Mouse (Mus musculus) hindbrain, embryonic 13.5 days (tissue): Measurements from ENCODE around the gene BC049762. TPM values are rescaled to one million over a fixed set of nuclear protein-coding genes. Genes with fewer than 3 reads are reported as not detected.

Experiments used
- ATAC-seq: fragments of 200-750 bp; cut with Nextera tagmentation; 2 replicates; pipeline ENCODE4 v1.8.0; 2017; ENCODE audit warnings: moderate TSS enrichment; ENCODE audit not compliant: low FRiP score
- H3K27ac ChIP-seq: fragments of 300-500 bp; sonication (generic); 2 replicates; pipeline ENCODE4 v1.5.1; 2015; ENCODE audit warnings: inconsistent platforms, mild to moderate bottlenecking, moderate library complexity
- H3K27me3 ChIP-seq: fragments of 300-500 bp; sonication (generic); 2 replicates; pipeline ENCODE4 v1.6.1; 2015; ENCODE audit warnings: mild to moderate bottlenecking, inconsistent platforms
- H3K36me3 ChIP-seq: fragments of 300-500 bp; sonication (generic); 2 replicates; pipeline ENCODE4 v1.6.1; 2015; ENCODE audit warnings: mild to moderate bottlenecking, inconsistent platforms
- H3K4me1 ChIP-seq: fragments of 300-500 bp; sonication (generic); replicated peaks from 2 replicates; pipeline ENCODE4 v1.6.1; 2015; ENCODE audit warnings: inconsistent platforms
- H3K4me2 ChIP-seq: fragments of 300-500 bp; sonication (generic); 2 replicates; pipeline ENCODE4 v1.6.1; 2015; ENCODE audit warnings: inconsistent platforms, mild to moderate bottlenecking, moderate library complexity
- H3K4me3 ChIP-seq: fragments of 300-500 bp; sonication (generic); 2 replicates; pipeline ENCODE4 v1.5.1; 2015; ENCODE audit warnings: mild to moderate bottlenecking, inconsistent platforms
- H3K9ac ChIP-seq: fragments of 300-500 bp; sonication (generic); 2 replicates; pipeline ENCODE4 v1.6.1; 2015; ENCODE audit warnings: mild to moderate bottlenecking, inconsistent platforms
- H3K9me3 ChIP-seq: fragments of 300-500 bp; sonication (generic); 2 replicates; pipeline ENCODE4 v1.6.1; 2016; ENCODE audit warnings: inconsistent platforms
- WGBS: fragments of 180-500 bp; shearing (Covaris S2); methylation state at CpG from one replicate; pipeline ENCODE4 v1.1.7; 2015; 5-methylcytosine and 5-hydroxymethylcytosine counted together
- polyA plus RNA-seq: library from polyadenylated mRNA; unstranded; fragments of >200 nt; fragmentation: Nextera tagmentation; extraction: Ambion mirVana; gene quantifications from 2 replicates; pipeline ENCODE4 v1.2.1, GENCODE M21; 2015

BC049762 gene
- 0.26 and 0.27 TPM in 2 replicates for polyA plus RNA-seq

DNA sequence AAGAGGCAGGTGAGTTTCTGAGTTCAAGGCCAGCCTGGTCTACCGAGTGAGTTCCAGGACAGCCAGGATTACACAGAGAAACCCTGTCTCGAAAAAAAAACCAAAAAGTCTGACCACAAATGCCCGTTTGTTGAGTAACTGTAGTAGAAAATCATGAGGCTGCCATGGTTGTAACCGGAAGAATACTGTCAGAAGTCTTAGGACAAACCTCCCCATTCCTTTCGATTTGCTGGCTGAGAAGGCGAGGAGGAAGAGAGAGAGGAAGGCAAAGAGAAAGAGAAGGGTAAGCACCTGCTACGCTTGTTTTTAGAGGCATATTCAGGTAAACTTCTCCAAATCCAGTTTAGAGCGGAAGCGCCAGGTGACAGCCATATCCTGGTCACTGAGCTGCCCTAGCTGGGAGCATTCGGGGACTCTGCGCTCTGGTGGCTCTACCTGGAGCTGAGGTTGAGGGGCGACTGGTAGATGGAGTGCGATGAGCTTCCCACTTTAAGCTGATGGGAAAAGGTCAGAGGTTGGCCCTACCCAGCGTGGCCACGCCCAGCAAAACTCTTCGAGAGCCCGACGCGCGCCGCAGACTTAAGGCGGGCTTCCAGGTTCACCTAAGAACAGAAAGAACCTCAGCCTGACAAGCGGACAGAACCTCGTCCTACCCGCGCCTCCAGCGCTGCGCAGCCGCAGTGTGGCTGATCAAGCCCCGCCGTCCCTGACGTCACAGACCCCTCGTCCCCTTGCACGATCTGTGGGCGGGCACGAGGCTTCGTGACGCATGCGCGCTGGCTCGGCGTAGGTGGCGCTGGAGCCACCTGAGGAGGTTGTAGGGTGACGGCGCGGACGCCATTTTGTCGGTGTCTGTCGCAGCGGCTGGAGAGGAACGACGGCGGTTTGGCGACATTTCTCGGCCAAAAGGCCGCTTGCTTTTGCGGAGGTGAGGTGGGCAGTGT is at the start of gene BC049762:
Gene BC049762, minus strand, starts transcription at position 705 of the 944 bp plus-strand sequence.
- H3K4me2 ChIP-seq, result peak within 1 kb of the TSS; percentile 76
- WGBS, result 11% methylated on average over 57 of the region's 57 CpGs
- ATAC-seq, result peak; percentile 99

DNA sequence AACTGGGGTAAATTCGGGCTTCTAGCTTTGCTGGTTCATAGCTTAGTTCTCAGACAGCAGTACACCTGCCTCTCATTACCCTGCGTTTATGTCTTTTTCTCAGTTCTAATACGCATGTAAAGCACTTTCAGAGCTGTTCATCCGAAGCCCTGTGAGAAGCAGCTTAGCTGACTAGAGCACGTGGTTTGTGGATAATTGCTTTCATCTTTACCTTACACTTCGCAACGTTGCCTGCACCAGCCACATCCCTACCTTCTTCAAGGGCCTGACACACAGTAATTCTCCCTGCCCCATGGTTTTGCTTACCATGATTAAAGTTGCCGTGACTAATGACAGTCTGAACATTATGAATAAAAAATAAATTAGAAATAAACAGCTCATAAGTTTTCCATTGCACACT is 49.0 kb upstream of the BC049762 start:
- 79% methylated on average over 8 of the region's 8 CpGs for WGBS
- no peaks in the 10 kb centered on the region for H3K9me3 ChIP-seq
- ATAC-seq, result no peak
- no peak overlapping the region for H3K9ac ChIP-seq
- H3K27ac ChIP-seq, result no peak overlapping the region
- no peak overlapping the region for H3K4me3 ChIP-seq
- no peaks in the 10 kb centered on the region for H3K36me3 ChIP-seq
- no peak overlapping the region for H3K4me2 ChIP-seq
- no peaks in the 10 kb centered on the region for H3K4me1 ChIP-seq
- no peaks in the 10 kb centered on the region for H3K27me3 ChIP-seq

More for the DNA sequence above, at the start of gene BC049762:
- peak within 1 kb of the TSS; percentile 95 for H3K4me3 ChIP-seq
- H3K9me3 ChIP-seq, result no peaks in the 10 kb centered on the region
- H3K27ac ChIP-seq, result peak within 1 kb of the TSS; percentile 97
- 0 out of 2 replicates have a peak, but pooled peaks cover 8% of the 10 kb centered on the region for H3K36me3 ChIP-seq
- peaks cover 36% of the 10 kb centered on the region for H3K4me1 ChIP-seq
- no peaks in the 10 kb centered on the region for H3K27me3 ChIP-seq
- peak within 1 kb of the TSS; percentile 99 for H3K9ac ChIP-seq

DNA sequence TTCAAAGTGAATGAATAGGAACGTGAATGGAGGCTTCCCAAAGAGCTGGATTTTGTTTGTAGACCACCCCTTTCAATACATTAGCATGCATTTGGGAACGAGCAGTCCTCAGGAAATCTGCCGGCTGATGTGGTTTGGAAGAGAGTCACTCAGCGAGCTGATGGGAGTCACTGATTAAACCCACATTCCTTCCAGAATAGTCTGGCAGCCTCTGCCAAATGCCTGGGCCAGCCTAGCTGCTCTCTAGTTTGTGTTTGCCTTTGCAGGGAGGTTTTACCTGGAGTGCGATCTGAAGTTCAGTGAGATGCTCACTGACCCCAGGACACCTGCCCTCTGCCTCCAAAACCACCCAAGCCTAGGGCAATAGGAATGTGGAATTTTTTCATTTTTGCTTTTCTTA is 45.5 kb upstream of the BC049762 start:
- Histone ChIP-seq H3K4me3 (no peak overlapping the region), H3K9me3 (no peaks in the 10 kb centered on the region), H3K4me1 (no peaks in the 10 kb centered on the region; the same call in 1 of the 2 replicates), H3K36me3 (no peaks in the 10 kb centered on the region), H3K9ac (no peak overlapping the region), H3K4me2 (no peak overlapping the region), H3K27me3 (no peaks in the 10 kb centered on the region), H3K27ac (no peak overlapping the region)
- no peak for ATAC-seq
- WGBS, result 60% methylated on average over 5 of the region's 5 CpGs

DNA sequence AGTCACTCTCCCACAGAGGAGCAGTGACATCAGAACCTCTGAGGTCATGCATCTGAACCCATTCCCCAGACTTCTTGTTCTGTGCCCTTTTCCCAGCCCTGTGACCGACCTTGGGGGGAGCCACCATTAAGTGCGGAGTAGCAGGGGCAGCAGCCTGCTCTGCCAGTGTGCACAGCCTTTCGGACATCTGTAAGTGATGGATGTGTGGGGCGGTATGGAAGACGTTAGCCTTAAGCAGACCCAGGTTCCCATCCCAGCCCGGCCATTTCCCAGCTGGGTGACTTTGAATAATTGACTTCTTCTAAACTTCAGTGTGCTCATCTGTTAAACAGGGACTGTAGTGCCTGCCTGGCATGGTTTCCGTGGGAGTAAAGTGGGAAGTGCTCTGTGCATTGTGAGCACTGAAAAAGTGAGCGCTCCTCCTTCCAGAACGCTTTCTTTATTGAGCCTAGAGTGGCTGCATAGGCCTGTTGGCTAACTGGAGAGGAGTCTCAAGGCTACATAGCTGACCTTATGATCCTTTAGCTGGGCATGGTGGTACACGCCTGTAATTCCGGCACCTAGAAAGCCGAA is 41.2 kb upstream of the BC049762 start:
- Histone ChIP-seq H3K9me3 (no peaks in the 10 kb centered on the region), H3K27ac (no peak overlapping the region), H3K4me1 (no peaks in the 10 kb centered on the region; the same call in 1 of the 2 replicates), H3K4me2 (no peak overlapping the region), H3K27me3 (no peaks in the 10 kb centered on the region), H3K9ac (no peak overlapping the region), H3K4me3 (no peak overlapping the region), H3K36me3 (no peaks in the 10 kb centered on the region)
- no peak for ATAC-seq
- WGBS, result 62% methylated on average over 12 of the region's 12 CpGs

DNA sequence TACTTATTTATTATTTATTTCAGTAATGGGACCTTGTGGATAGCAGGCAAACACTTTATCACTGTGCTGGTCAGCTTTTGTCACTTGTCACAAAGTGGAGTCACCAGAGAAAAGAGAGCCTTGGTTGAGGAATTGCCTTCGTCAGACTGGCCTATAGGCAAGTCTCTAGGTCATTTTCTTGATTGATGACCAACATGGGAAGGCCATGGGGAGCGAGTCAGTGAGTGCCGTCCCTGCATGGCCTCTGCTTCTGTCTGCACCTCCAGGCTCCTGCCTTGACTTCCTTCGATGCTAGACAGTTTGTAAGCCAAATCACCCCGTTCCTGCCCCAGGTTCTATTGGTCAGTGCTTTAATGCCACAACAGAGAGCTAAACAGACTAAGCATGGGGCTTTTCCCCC is 39.5 kb upstream of the BC049762 start:
- ATAC-seq, result no peak
- no peak overlapping the region for H3K4me3 ChIP-seq
- H3K9me3 ChIP-seq, result no peaks in the 10 kb centered on the region
- 78% methylated on average over 5 of the region's 5 CpGs for WGBS
- H3K36me3 ChIP-seq, result no peaks in the 10 kb centered on the region
- H3K27ac ChIP-seq, result no peak overlapping the region
- H3K4me2 ChIP-seq, result no peak overlapping the region
- no peak overlapping the region for H3K9ac ChIP-seq
- no peaks in the 10 kb centered on the region for H3K27me3 ChIP-seq
- no peaks in the 10 kb centered on the region; the same call in 1 of the 2 replicates for H3K4me1 ChIP-seq

DNA sequence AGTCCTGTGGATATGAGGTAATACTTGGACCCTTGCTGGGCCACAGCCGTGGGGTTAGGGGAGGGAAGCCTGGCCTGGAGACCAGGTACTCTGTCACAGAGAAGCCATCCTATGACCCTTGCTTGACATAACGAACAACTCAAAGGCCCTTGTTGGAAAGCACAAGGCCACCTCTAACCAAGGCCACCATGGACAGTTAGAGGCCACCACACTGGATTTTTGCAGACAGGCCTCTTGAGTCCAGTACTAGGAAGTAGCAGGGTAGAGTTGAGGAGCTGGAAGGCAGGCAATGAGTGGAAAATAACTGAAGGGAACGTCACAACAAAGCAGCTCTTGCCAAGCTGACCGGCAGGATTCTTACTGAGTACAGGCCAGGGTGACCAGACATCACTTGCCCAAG is 35.8 kb upstream of the BC049762 start:
- Histone ChIP-seq H3K9me3 (0 out of 2 replicates have a peak, but pooled peaks cover 2% of the 10 kb centered on the region), H3K4me2 (no peak overlapping the region), H3K4me1 (0 out of 2 replicates have a peak, but pooled peaks cover 3% of the 10 kb centered on the region), H3K4me3 (no peak overlapping the region), H3K27me3 (no peaks in the 10 kb centered on the region), H3K9ac (no peak overlapping the region), H3K27ac (no peak overlapping the region), H3K36me3 (no peaks in the 10 kb centered on the region)
- 90% methylated on average over 4 of the region's 4 CpGs for WGBS
- ATAC-seq, result no peak

DNA sequence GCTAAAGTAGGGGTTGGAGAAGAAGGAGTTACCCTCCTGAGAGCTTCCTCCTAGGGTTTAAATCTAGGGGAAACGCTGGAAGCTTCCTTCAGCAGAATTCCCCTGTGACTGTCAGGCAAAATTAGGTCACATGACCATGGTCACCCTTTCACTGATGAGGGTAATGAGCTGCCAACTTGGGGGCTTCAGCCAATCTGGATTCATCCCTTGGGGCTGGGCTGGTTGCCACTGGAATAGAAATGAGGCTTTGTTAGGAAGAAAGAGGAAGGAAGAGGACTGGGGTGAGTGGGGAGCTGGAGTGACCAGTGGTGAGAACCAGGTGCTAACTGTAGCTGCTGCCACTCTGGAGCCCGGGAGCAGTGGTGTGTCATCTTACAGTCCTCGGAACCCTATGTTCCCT is 32.9 kb upstream of the BC049762 start:
- Histone ChIP-seq H3K4me1 (0 out of 2 replicates have a peak, but pooled peaks cover 3% of the 10 kb centered on the region), H3K36me3 (no peaks in the 10 kb centered on the region), H3K27me3 (peaks cover 14% of the 10 kb centered on the region), H3K4me3 (no peak overlapping the region), H3K4me2 (no peak overlapping the region), H3K27ac (no peak overlapping the region), H3K9ac (no peak overlapping the region), H3K9me3 (0 out of 2 replicates have a peak, but pooled peaks cover 2% of the 10 kb centered on the region)
- ATAC-seq, result no peak
- 79% methylated on average over 3 of the region's 3 CpGs for WGBS

DNA sequence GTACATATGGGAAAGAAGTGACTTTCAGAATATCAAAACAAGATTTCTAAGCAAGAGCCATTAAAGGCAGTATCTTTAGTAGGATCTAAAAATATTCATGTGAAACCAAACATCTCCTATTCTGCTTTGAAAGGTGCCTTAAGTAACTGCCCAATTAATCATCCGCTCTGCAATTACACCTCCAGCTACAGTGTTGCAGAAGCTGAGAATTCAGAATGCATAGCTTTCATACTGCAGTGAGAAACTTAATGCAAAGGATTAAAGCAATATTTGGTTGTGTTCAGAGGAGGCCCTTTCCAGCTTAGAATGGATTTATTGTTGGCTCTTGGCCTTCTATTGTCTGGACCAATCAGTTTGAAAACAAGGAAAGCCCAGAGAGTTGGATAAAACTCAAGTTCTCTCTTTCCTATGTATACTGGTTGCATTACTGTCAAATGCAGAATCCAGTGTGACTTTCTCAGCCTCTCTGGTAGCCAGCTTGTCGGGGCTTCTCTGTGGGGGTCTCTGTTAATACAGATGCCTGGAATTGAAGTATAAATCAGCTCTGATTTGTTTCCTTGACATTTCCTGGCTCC is 31.2 kb upstream of the BC049762 start:
- Histone ChIP-seq H3K9me3 (0 out of 2 replicates have a peak, but pooled peaks cover 2% of the 10 kb centered on the region), H3K36me3 (no peaks in the 10 kb centered on the region), H3K4me1 (peaks cover 14% of the 10 kb centered on the region), H3K4me3 (no peak overlapping the region), H3K4me2 (no peak overlapping the region), H3K27me3 (peaks cover 26% of the 10 kb centered on the region), H3K9ac (no peak overlapping the region), H3K27ac (no peak overlapping the region)
- ATAC-seq, result no peak
- 76% methylated on average over 2 of the region's 2 CpGs for WGBS

DNA sequence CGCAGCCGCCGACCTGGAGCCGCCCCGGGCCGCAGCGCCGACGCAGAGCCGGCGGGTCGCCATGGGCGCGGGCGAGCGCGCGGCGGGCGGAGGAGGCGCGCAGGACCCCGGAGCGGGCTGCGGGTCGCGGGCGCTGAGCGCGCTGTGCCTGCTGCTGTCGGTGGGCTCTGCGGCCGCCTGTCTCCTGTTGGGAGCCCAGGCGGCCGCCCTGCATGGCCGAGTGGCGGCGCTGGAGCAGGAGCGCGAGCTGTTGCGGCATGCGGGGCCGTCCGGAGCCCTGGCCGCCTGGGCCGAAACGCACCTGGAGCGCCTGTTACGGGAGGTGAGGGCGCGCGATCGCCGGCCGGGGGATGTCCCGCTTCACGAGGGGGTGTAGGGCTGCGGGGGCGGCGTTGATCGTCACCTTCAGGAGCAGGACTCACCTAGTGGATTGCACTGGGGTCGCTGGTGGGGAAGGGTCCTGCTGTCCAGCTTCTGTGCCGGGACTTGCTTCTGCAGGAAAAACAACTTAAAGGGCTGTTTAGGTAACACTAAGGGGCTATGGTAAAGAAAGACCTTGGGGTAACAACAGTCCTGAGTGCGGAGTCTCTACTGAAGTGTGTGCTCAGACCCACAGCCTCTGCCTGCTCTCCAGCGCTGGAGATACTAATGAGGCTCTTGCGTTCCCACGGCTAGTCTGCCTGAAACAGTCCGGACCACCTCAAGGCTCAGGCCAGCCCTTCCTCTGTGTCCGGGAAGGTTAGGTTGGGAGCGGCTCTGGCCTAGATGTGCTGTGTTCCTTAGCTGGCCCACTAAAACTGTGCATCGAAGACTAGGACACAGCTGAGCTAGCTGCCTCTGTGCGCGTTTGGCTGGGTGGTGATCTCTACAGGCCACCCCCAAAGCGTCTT is 27.5 kb upstream of the BC049762 start:
- Histone ChIP-seq H3K27me3 (peaks cover 30% of the 10 kb centered on the region), H3K4me3 (peak overlapping the region; percentile 52), H3K27ac (no peak overlapping the region), H3K36me3 (peaks cover 1% of the 10 kb centered on the region), H3K9ac (peak overlapping the region; percentile 65), H3K4me2 (peak overlapping the region; percentile 84), H3K4me1 (peaks cover 14% of the 10 kb centered on the region), H3K9me3 (0 out of 2 replicates have a peak, but pooled peaks cover 2% of the 10 kb centered on the region)
- WGBS, result 2% methylated on average over 59 of the region's 74 CpGs
- ATAC-seq, result peak; percentile 81

DNA sequence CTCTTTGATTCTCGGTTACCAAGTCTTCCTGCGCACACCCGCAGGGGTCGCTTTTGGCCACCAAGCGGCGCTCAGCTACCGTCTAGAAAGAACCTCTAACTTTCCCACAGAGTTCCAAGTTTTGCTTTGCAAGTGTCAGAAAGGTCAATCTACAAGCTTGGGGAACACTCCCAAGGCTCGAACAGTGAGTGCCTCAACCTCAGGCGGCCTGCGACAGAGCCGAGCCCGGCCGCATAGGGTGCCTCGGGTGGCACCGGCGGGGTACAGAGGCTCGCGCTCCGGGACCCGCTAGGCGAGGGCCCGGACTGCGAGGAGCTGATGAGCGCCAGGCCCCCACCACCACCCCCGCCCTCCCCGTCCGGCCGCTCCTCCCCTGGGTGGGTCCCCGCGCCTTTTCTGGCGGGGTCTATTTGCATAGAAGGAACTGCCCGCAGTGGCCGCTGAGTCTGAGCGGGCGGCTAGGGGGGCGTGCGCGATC is 26.8 kb upstream of the BC049762 start, which contains the start of gene Col23a1:
Gene Col23a1, plus strand, starts transcription at position 357 of the 478 bp plus-strand sequence.
- H3K9ac ChIP-seq, result peak within 1 kb of the TSS; percentile 65
- H3K27ac ChIP-seq, result no peak within 1 kb of the TSS
- peaks cover 7% of the 10 kb centered on the region for H3K36me3 ChIP-seq
- H3K27me3 ChIP-seq, result peaks cover 30% of the 10 kb centered on the region
- WGBS, result 1% methylated on average over 29 of the region's 38 CpGs
- peak; percentile 87 for ATAC-seq
- H3K4me2 ChIP-seq, result peak within 1 kb of the TSS; percentile 84
- H3K9me3 ChIP-seq, result no peaks in the 10 kb centered on the region
- peak within 1 kb of the TSS; percentile 52 for H3K4me3 ChIP-seq
- H3K4me1 ChIP-seq, result peaks cover 12% of the 10 kb centered on the region

DNA sequence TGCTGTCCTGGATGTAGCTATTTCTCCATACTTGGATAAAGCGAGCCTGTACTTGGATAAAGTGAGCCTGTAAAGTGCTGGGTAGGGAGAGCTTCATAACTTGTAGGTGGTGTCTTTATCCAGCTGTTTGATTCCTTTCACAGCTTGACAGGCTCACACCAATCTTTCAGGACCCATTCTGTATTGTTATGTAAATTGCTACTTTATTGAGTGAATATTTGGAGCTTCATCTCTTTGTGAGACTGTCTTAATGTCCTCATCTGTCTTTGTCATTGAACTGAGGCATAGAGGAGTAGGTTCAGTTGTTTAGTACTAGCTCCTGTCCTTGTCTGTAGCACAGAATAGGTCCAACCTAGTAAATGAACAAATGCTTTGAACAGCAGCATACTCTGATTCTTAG is 11.6 kb upstream of the BC049762 start:
- Histone ChIP-seq H3K4me3 (no peak overlapping the region), H3K9me3 (no peaks in the 10 kb centered on the region), H3K27me3 (no peaks in the 10 kb centered on the region), H3K9ac (no peak overlapping the region), H3K4me2 (no peak overlapping the region), H3K4me1 (peaks cover 7% of the 10 kb centered on the region; the same call in 1 of the 2 replicates), H3K36me3 (peaks cover 69% of the 10 kb centered on the region), H3K27ac (no peak overlapping the region)
- 55% methylated on average over 1 of the region's 1 CpGs for WGBS
- no peak for ATAC-seq
